Comparison of ENCODE assay signal across 8 mouse cellular contexts in the genomic region with DNA sequence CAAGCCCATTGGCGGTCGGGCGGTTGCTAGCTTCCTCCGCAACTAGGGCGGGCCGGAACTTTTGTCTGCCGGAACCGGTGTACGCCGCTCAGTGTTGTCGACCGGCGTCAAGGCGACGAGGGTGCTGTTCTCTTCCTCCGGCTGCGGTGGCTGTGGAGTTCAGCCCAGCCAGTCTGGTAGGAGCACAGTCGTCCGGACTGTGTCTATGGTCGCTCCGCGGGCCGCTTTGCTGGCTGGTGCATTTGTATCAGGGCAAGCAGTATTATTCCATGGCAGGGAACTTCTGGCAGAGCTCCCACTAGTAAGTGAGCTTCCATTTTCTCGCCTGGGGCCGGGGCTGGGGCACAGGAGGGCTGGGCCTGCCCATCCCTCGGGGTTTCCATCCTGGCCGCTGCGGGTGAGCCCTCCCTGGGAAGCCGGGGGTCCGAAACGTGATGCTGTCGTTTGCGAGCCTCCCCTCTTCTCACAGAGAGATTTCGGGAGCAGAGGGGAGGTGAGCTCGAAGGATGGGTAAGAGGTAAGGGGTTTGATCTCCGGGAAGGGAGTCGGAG. TPM values are rescaled to one million over a fixed set of nuclear protein-coding genes. Genes with fewer than 3 reads are reported as not detected.
DNase-seq lines count a peak whose midpoint lies in the region; ATAC-seq and TF ChIP-seq lines count a peak whose summit lies in the region.

A gene (plus strand): TSS at position 87 of the 551 bp plus-strand sequence.

- TF ChIP-seq CTCF in bone marrow macrophage, adult 2 months (IDR thresholded peaks at IDR 0.05; ENCODE audit: low read depth, low read length) = no peak
- no peak for TF ChIP-seq CTCF in embryonic fibroblast, embryonic 13.5 days (IDR thresholded peaks at IDR 0.05; ENCODE audit: borderline replicate concordance, insufficient read depth, low read length)

- H3K4me2 ChIP-seq in kidney, embryonic 14.5 days (replicated peaks; ENCODE audit: low read depth, low read length) = peak within 1 kb of the TSS; percentile 61
- H3K4me2 ChIP-seq in limb, embryonic 15.5 days = peak within 1 kb of the TSS; percentile 67

- WGBS in kidney, embryonic 14.5 days = under 1% methylated on average over 37 of the region's 37 CpGs
- under 1% methylated on average over 37 of the region's 37 CpGs for WGBS in limb, embryonic 15.5 days

- H3K27me3 ChIP-seq in kidney, embryonic 14.5 days (ENCODE audit: control insufficient read depth, insufficient read depth, low read length) = no peaks in the 10 kb centered on the region
- no peaks in the 10 kb centered on the region for H3K27me3 ChIP-seq in limb, embryonic 15.5 days

- H3K4me1 ChIP-seq in bone marrow macrophage, adult 2 months (ENCODE audit: control insufficient read depth, insufficient read depth, low read length) = peaks cover 5% of the 10 kb centered on the region; the same call in 1 of the 2 replicates
- no peaks in the 10 kb centered on the region for H3K4me1 ChIP-seq in embryonic fibroblast, embryonic 13.5 days (ENCODE audit: control insufficient read depth, insufficient read depth, low read length)
- H3K4me1 ChIP-seq in kidney, embryonic 14.5 days (ENCODE audit: control insufficient read depth, insufficient read depth, low read length) = 0 out of 2 replicates have a peak, but pooled peaks cover 5% of the 10 kb centered on the region
- peaks cover 6% of the 10 kb centered on the region; the same call in 1 of the 2 replicates for H3K4me1 ChIP-seq in limb, embryonic 15.5 days

- H3K36me3 ChIP-seq in kidney, embryonic 14.5 days (ENCODE audit: control insufficient read depth, insufficient read depth, low read length) = peaks cover under 1% of the 10 kb centered on the region; the same call in 1 of the 2 replicates
- peaks cover under 1% of the 10 kb centered on the region for H3K36me3 ChIP-seq in limb, embryonic 15.5 days

- peak within 1 kb of the TSS; percentile 53 for H3K27ac ChIP-seq in bone marrow macrophage, adult 2 months (ENCODE audit: insufficient read depth, low read depth, low read length)
- peak within 1 kb of the TSS; percentile 55 for H3K27ac ChIP-seq in embryonic fibroblast, embryonic 13.5 days (ENCODE audit: insufficient read depth, low read length)
- peak within 1 kb of the TSS; percentile 68 for H3K27ac ChIP-seq in kidney, embryonic 14.5 days (ENCODE audit: low read depth, low read length)
- H3K27ac ChIP-seq in limb, embryonic 15.5 days = peak within 1 kb of the TSS; percentile 81

- ATAC-seq in kidney, embryonic 14.5 days (ENCODE audit: low FRiP score, low TSS enrichment) = peak; percentile 99
- peak; percentile 95 for ATAC-seq in limb, embryonic 15.5 days (ENCODE audit: insufficient number of reproducible peaks, low FRiP score, low TSS enrichment, low read depth)

- TF ChIP-seq POLR2A in bone marrow macrophage, adult 2 months (IDR thresholded peaks at IDR 0.05; ENCODE audit: borderline replicate concordance, low read depth, low read length) = no peak
- peak; percentile 88 for TF ChIP-seq POLR2A in embryonic fibroblast, embryonic 13.5 days (IDR thresholded peaks at IDR 0.05; ENCODE audit: low read depth, low read length)

- peak within 1 kb of the TSS; percentile 85 for H3K9ac ChIP-seq in kidney, embryonic 14.5 days (ENCODE audit: low read depth, low read length)
- peak within 1 kb of the TSS; percentile 62 for H3K9ac ChIP-seq in limb, embryonic 15.5 days

- peak; percentile 94 for DNase-seq in A20 (ENCODE audit: low read depth, low spot score)
- peak; percentile 92 for DNase-seq in heart, adult 9 months (ENCODE audit: low spot score in 2 of 2)
- peak; percentile 77 to 82 for DNase-seq in monocyte, adult 2 months (ENCODE audit: low read depth in 1 of 2, low spot score in 2 of 2)
- DNase-seq in spleen, postnatal 36 days (ENCODE audit: low spot score in 2 of 2) = peak; percentile 88

- peak within 1 kb of the TSS; percentile 75 for H3K4me3 ChIP-seq in bone marrow macrophage, adult 2 months (ENCODE audit: insufficient read depth, low read length)
- H3K4me3 ChIP-seq in embryonic fibroblast, embryonic 13.5 days (ENCODE audit: insufficient read depth, low read length) = peak within 1 kb of the TSS; percentile 87
- H3K4me3 ChIP-seq in kidney, embryonic 14.5 days (ENCODE audit: low read length) = peak within 1 kb of the TSS; percentile 90
- peak within 1 kb of the TSS; percentile 66 for H3K4me3 ChIP-seq in limb, embryonic 15.5 days

- H3K9me3 ChIP-seq in kidney, embryonic 14.5 days (ENCODE audit: control insufficient read depth, low read length) = no peaks in the 10 kb centered on the region
- no peaks in the 10 kb centered on the region for H3K9me3 ChIP-seq in limb, embryonic 15.5 days

RNA-seq across cellular contexts. Expression of the gene that starts here (rescaled TPM):
- polyA plus RNA-seq in bone marrow macrophage, adult 2 months (2012; ENCODE audit: insufficient read depth, insufficient read length, missing spikeins) = 27.5 and 27.8 TPM in 2 replicates
- 45.0 and 49.6 TPM in 2 replicates for polyA plus RNA-seq in embryonic fibroblast, embryonic 13.5 days (2011; ENCODE audit: insufficient read length, low read depth, missing spikeins)
- 48.4 and 48.9 TPM in 2 replicates for polyA plus RNA-seq in kidney, embryonic 14.5 days (2014; fragmentation: Nextera tagmentation; extraction: Ambion mirVana)
- 36.9 and 39.4 TPM in 2 replicates for polyA plus RNA-seq in limb, embryonic 15.5 days (2015; fragmentation: Nextera tagmentation; extraction: Ambion mirVana)

Comparison
In these comparisons a context has a peak if more than half of its experiments do, and no peak if none do; other contexts are left out.
1. Peak in every context shown above with its lines: DNase-seq, ATAC-seq, H3K4me3 ChIP-seq and H3K27ac ChIP-seq.